Mouse (Mus musculus): Measurements from ENCODE around the gene Slc30a5.

DNA sequence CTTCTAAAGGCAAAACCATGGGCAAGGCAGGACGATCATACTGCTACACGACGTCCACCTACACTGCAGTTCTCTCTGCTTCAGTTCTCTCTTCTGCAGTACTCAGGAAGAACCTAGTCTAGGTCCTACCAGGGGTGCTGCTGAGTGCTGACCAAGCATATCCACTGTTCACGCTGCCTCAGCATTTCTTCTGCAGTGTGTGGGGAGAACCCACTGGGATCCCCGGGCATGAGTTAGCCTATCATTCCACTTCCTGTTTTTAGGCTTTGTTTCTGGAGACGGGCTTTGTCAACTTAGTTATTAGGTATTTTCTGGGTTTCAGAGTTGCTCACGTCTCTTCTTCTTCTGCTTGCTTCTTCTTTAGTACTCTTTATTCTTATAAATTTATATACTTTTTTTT is 25.9 kb upstream of the Slc30a5 start:
- no peak for TF ChIP-seq POLR2A (IDR thresholded peaks at IDR 0.05; ENCODE audit: borderline replicate concordance, control insufficient read depth, low read depth, low read length)
- TF ChIP-seq CTCF (IDR thresholded peaks at IDR 0.05; ENCODE audit: control insufficient read depth, insufficient read depth, low read length) = no peak
